Mouse (Mus musculus): ENCODE results near the gene Fastkd3.
"Not testable (repeated sequence)": the region's sequence is repeated elsewhere in the genome, so short reads cannot be mapped to it uniquely, and the experiment has no call there.

Gene Fastkd3

DNA sequence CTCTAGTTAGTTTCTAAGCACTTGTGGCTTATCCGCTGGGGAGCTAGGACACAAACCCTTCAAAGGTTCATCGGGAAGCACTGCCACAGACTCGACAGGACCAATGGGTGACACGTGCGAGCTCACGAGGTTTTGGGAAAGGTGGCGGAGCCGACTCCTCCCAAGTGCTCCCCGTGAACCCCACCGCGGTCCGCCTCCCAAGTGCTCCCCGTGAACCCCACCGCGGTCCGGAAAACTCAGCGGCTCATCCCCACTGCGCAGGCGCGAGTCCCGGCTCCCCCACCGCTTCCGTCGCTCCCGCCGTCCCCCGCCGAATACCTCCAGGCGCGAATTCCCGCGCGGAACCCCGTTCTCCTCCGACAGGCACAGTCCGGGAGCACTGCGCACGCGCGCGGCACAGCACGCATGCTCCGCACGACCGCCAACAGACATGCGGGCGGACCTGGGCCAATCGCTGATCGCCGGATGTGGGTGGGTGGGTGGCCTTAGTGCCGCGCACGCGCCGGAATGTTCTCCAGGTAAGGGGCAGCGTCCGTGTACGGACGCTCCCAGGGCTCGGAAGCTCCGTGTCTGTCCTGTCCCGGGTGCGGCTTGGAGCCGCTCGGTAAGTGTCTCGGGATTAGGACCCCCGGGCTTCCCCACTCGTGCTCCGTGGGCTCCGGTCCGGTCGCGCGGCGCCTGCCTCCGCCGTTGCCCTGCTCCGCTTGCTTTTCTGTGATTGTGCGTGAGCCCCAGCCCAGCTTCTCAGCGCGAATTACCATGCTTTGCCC is at the start of gene Fastkd3, which contains the start of gene Mtrr:
Fastkd3 (plus strand) TSS at position 488 of the 770 bp plus-strand sequence.
Mtrr (minus strand) TSS at position 403 of the 770 bp plus-strand sequence.
- DNase-seq (ENCODE audit: low read depth, low spot score): peak; percentile 90

DNA sequence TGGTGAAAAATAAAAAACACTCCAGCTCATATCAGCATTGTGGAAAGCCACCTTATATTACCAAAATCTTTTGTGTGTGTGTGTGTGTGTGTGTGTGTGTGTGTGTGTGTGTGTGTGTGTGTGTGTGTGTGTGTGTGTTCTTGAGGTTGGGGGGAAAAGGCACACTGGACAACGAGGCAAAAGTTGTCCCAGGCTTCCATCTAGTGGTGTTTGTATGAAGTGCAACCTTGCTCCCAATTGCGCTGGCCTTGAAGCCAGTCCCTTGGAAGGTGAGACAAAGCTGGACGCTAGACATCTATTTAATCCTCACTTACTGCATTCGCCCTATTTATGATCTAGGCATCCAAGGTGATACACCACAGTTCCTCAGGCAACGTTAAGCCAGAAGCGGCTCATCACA is 28.6 kb upstream of the Fastkd3 start:
- not testable (repeated sequence) for DNase-seq (ENCODE audit: low read depth, low spot score)

DNA sequence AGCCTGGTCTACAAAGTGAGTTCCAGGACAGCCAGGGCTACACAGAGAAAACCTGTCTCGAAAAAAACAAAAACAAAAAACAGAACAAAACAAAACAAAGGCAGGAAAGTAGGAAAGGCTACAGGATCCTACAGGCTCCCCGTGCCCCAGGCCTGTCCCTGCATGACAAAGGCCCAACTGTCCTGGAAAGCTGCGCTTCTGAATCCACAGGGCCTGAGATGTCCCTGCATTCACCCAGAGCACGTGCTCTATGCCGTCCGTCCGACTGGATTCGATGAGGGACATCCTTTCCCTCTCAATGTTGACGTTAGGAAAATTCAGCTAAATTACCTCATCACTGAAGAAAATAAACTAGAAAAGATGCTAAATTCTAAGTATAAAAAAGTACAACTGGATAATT is 13.9 kb upstream of the Fastkd3 start:
- DNase-seq (ENCODE audit: low read depth, low spot score): no peak

DNA sequence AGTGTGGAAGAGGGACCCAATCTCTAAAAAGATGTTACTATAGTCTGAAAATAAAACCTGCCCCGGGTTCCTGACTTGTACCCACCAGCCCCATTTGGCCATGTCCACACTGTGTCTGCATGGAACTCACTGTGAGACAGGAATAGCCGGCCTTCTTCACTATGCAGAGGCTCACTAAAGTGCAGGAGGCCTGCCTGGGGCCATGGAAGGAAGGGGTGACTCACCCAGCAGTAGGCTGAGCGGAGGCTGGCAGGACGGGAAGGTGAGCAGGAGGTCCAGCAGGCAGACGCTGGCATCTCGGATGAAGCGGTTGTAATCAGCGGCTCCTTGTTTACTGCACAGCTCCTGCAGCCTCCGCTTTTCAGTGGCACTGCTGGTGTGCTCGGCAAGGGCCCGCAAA is 13.5 kb upstream of the Fastkd3 start:
- DNase-seq (ENCODE audit: low read depth, low spot score): peak; percentile 56

DNA sequence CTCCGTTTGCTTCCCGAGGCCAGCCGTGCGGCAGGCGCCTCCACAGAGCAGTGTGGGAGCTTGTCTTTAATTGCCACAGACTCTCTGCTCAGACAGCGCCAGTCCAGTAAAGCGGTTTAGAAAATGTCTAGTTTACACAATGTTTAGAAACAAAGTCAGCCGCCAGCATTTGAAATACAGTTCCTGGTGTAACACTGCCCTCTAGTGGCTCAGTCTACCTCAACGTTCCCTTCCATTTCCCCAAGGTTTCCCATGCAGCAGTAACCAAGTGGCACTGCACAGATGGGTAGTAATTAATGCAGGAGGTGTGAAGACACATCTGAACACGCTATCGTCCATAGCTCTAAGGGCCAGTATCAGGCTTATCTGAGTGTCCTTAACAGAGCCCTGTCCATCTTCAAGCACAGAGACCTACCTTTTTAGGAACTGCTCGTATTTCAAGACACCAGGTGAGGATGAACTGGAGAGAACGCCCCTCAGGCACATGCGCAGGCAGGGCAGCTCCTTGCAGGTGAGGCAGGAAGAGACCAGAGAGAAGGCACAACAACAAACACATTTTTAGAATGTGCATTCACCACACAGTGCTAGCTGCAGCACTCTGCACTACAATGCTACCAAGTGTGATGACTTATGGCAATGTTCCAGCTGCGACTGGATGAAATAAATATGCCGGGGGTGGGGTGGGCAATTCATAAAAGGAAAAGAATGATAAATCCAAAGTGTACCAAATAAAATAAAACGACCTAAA is 12.3 kb upstream of the Fastkd3 start:
- peak; percentile 87 for DNase-seq (ENCODE audit: low read depth, low spot score)

DNA sequence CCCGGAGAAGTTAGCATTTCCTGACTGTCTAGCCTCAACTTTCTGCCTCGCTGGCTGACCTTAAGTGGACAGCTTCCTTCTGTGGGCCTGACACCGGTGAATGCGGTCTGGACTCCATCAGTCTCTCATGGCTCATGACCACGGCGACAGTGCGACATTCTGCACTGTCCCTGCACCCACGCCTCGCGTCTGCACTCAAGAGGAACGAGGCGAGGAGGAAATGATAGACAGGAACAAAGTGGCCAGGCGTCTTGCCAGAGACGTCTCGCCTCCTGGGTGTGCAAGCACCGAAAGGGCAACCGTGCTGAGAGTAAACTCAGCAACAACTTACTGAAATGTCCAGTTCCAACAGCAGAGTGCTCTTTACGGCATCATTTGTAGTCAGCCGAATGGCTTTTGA is 9.8 kb upstream of the Fastkd3 start:
- no peak for DNase-seq (ENCODE audit: low read depth, low spot score)

DNA sequence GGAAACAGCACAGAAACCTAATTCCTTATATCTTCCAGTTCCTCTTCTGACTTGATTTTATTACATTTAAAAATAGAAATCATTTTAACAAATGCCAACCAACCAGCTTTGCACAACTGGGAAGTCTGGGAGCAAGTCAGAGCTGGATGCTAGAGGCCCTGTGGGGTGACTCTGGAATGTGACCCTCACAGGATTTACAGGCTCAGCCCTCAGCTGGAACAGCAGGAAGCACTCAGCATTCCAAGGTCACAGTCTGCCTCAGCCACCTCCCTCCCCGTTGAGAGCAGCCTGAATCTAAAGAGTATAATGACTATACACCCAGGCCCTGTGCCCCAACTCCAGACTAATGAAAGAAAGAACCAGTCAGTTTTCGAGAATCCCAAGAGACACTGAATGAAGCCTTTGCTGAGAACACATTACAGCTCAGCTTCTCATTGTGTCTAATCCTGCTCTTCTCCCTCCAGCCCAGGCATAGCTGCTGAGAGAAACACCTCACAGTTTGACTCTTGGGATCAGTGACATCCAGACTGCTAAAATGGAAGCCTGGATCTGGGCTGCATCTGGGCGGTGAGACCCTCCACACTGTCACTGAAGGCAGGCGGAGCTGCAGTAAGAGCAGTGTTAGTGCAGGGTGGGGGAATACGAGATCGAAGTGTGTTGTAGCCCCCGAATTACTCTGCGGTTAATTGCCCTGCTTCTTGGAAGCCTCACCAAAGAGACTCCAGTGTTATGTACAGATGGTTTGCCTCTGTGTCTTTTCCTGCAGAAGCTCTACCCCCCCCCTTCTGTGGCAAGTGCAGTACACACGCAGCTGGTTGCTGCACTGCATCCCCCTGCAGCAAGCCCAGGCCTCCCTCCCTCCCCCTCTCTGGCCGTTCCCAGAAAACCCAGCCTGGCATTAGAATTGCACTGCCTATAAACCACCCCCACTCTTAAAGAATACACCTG is 8.8 kb upstream of the Fastkd3 start:
- peak; percentile 59 for DNase-seq (ENCODE audit: low read depth, low spot score)

DNA sequence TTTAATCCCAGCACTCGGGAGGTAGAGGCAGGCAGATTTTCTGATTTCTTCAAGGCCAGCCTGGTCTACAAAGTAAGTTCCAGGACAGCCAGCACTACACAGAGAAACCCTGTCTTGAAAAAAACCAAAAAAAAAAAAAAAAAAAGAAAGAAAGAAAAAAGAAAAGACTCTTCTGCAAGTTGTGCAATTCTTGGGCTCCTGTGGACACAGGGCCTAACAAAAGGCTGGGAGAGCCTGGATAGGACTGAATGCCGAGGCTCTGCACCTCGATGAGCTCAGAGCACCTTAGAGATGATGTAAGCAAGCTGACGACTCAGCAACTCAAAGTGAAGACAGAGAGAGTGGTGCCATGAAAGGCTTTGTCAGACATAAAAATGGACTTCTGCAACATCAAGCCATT is 7.6 kb upstream of the Fastkd3 start:
- no peak for DNase-seq (ENCODE audit: low read depth, low spot score)

DNA sequence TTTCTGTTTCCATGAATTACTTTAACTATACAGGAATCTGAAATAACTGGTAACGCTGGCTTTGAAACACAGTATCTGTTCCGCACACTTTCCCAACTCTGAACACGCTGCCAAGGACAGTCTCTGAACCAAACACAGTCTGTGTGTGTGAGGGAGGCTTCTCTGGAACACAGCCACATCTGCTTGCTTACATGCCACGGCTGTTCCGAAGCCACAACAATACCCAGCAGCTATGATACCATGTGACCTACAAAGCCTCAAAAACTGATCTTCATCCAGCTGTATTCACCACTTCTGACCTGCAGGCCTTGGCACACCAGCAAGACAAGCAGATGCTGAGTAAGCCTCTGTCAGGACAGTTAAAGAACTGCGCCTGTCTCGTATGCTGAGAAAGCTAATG is 4.1 kb upstream of the Fastkd3 start:
- DNase-seq (ENCODE audit: low read depth, low spot score): peak; percentile 25

DNA sequence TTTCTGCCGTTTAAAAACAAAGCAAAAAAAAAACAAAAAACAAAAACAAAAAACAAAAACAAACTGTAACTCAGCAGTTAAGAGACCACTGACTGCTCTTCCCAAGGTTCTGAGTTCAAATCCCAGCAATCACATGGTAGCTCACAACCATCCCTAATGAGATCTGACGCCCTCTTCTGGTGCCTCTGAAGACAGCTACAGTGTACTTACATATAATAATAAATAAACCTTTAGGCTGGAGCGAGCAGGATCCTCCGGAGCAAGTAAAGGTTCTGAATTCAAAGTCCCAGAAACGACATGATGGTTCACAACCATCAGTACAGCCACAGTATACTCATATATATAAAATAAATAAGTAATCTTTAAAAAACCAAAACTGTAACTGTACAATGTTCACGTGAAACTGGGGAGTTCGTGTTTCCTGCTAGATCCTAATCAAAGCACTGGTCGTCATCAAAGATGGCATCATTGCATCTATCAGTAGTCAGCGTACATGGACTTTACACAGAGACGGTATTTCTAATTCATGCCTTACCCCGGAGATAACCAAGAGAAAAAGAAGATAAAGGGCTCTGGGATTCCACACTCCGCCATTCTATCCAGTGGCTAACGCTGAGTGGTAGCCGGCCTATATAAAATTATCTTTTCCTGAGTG is 821 bp upstream of the Fastkd3 start:
- peak; percentile 36 for DNase-seq (ENCODE audit: low read depth, low spot score)

DNA sequence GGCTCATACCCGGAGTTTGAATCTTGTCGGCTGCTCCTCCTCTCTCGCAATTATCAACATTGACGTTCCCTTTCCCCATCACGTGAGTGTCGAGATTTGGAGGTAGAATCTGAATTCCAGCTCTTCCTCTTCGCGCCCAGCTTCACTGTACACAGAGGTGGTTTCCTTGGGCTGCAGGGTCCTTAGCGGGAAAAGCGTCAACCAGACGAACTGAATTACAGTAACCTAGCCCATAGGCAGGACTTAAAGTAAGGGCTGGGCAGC is 415 bp downstream of the Fastkd3 start:
- DNase-seq (ENCODE audit: low read depth, low spot score): peak; percentile 31

DNA sequence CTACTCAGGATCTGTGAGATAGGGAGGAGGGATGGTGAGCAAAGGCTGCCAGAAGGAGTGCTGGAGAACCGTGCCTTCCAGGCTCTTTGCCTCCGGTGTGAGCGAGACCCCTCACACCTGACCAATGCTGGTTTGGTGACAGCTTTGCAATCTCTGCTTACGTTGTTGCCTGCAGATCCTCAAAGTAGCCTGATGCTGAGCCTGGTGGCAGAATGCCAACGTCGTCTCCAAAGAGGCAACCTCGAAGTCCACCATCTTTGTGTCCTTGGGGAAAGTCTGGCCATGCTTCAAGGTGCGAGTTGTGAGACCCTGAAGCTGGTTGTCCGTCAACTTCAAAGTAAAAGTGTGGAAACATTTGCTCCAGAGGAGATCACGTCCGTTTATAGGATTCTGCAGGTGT is 1.9 kb downstream of the Fastkd3 start:
- DNase-seq (ENCODE audit: low read depth, low spot score): no peak

DNA sequence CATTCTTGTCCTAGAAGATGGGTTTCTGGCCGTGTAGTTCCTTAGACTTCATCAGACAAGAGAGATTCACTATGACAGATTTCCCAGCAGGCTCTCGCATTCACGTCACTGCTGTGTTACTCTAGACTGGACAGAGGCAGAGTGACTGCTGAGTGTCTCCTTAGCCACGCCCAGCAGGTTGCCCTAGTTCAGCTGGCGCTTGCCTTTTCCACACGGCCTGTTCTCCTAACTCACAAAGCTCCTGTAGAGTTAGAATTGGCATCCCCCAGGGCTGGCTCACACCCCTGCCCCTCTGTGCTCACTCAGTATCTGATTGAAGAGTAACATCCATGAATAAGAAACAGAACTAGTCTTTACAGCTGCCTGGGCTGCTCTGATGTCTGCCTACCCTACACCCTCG is 3.4 kb downstream of the Fastkd3 start:
- DNase-seq (ENCODE audit: low read depth, low spot score): no peak

DNA sequence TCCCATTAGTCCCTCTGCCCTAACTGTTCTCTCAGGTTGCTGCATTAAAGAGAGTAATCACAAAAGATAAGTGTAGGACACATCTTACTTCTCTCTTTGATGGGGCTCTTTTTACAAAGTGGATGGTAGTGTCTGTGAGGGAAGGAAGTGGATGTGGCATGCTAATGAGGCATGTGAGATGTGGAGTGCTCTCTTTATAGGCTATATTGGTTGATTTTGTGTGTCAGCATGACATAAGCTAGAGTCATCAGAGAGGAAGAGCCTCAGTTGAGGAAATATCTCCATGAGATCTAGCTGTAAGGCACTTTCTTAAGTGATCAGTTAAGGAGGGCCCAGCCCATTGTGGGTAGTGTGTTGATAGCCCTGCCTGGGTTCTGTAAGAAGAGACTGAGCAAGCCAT is 6.3 kb downstream of the Fastkd3 start:
- no peak for DNase-seq (ENCODE audit: low read depth, low spot score)

DNA sequence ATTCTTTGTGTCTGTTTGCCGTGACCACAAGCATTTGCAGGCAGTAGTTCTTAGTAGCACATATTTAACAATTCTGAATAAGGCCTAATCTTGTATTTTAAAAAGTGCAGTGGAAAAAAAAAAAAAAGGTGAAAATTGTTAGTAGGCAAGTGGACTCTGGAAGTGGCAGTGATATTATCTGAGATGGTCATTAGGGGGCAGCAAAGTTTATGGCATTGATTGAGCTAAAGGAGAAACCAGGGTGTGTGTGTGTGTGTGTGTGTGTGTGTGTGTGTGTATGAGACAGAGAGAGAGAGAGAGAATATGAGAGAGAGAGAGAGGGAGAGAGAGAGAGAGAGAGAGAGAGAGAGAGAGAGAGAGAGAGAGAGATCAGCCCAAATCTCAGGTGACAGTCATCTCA is 11.8 kb downstream of the Fastkd3 start:
- peak; percentile 67 for DNase-seq (ENCODE audit: low read depth, low spot score)

DNA sequence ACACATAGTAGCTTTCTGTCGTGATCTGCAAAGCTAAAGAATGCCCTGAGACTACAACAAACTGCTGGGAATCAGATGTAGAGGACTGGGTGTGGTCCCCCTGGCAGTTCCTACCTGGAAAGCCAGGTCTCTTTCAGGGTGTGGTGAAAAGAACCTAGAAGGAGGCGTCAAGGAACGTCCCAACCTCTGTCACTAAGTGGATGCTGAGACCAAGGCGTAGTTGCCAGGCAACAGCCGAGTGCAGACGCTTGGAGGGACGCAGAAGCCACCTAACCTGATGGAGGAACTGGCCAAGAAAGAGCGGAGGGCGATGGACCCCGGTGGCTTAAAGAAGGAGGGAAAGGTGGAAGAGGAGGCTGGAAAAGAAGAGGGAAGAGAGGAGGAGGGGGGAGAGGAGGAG is 15.2 kb downstream of the Fastkd3 start, which contains the start of gene 1700001L19Rik:
1700001L19Rik (plus strand) TSS at position 223 of the 400 bp plus-strand sequence.
- no peak for DNase-seq (ENCODE audit: low read depth, low spot score)

DNA sequence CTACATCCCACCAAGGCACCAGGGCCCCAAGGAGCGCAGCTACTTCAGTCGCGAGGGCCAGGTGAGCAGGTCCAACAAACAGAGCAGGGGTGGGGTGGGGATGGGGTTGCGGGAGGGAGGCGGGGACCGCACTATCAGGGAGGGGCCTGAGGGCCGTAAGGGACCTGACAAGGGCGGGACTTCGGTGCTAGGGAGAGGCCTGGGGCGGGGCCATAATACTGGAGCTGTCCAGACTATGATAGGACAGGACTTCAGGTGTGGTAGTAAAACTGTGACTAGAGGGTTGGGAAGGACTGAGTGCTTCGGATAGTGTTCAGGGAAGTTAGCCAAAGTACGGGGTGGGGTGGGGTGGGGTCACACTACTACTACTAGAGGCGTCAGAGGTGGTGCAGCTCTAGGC is 15.6 kb downstream of the Fastkd3 start:
- DNase-seq (ENCODE audit: low read depth, low spot score): no peak

DNA sequence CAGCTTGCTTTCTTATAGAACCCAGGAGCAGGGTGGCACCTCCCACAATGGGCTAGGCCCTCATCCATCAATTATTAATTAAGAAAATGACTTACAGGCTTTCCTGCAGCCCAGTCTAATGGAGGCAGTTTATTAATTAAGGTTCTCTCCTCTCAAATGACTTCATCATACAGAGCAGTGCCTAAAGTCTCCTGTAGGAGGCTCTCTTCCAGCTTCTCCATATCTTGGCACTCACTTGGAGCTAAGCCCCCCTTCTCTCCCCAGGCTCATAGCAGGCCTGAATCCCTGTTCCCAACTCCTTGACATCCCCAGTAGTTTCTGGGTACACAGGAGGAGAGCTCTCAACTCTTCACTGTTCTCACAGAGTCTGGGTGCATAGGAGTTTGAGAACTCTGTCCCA is 16.9 kb downstream of the Fastkd3 start:
- no peak for DNase-seq (ENCODE audit: low read depth, low spot score)

DNA sequence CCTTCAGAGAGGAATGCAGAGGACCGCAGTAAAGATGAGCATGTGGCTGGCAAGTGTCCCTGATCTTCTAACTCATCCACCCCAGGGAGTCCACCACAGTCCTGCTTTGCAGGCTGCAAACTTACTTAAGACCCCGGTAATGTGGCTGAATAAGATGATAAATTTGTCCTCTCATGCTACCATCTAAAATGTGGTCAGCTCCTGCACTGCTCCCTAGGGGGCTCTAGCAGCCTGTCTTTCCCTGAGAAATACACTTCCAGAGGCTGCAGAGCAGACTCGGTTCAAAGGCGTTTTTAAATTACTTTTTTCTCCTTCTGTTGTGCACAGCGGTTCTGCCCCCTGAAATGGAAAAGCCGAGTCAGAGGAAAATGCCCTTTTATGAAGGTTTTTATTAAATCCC is 19.1 kb downstream of the Fastkd3 start:
- DNase-seq (ENCODE audit: low read depth, low spot score): peak; percentile 33

DNA sequence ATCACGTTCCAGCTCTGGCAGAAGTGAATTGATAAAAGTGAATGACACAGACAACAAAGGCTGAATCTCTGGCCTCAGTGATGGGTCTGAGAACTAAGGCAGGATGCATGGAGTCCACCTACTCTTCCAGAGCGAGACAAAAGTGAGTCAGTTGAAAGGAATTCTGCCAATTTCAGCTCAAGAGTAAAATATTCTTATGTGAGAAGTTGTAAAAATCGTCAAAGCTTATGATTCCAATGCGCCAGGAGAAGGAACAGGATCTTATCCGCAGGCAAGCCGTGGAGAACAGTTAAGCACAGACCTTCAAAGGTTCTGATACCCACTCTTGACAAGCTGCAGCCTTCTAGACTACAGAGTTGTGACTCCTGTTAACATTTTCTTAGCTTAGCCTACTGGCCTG is 21.1 kb downstream of the Fastkd3 start:
- DNase-seq (ENCODE audit: low read depth, low spot score): no peak

DNA sequence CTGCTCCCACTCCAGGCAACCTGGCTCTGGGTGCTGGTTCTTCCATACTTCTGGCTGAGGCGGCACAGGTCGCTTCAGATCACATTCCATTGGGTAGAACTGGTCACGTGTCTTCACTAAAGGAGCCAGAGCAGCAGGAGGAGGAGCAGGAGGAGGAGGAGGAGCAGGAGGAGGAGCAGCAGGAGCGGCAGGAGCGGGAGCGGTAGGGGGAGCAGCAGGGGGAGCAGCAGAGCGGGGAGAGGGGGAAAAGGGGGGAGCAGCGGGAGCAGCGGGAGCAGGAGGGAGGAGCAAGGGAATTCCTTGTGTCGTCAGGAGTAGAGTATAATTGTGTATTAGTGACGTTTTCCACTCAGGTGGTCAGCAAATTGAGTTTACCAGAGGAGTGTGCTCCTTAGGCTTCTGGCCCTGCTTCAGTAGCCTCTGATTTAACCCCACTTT is 23.7 kb downstream of the Fastkd3 start:
- no peak for DNase-seq (ENCODE audit: low read depth, low spot score)
